Mouse (Mus musculus): ENCODE measurements around the gene Ciapin1. TPM values are rescaled to one million over a fixed set of nuclear protein-coding genes. Genes with fewer than 3 reads are reported as not detected.

The Ciapin1 gene
- total and polyA plus RNA-seq, 2 experiments from 2014 or later = 50.1 to 120 TPM

- no peaks in the 10 kb centered on the region for H3K36me3 ChIP-seq (ENCODE audit: insufficient read depth)
- no peaks in the 10 kb centered on the region for H3K27me3 ChIP-seq (ENCODE audit: insufficient read depth, low read length)
- no peak overlapping the region for H3K4me3 ChIP-seq (ENCODE audit: low read depth, low read length)
- DNase-seq = no peak
- TF ChIP-seq CTCF (IDR thresholded peaks at IDR 0.05; ENCODE audit: low read depth) = no peak
- ATAC-seq = no peak; the same call in 1 of the 2 replicates
- no peak overlapping the region for H3K4me2 ChIP-seq (ENCODE audit: low read depth)
- no peak overlapping the region for H3K9ac ChIP-seq
- H3K9me3 ChIP-seq (ENCODE audit: low read length) = no peaks in the 10 kb centered on the region
- no peak overlapping the region for H3K27ac ChIP-seq (ENCODE audit: low read depth, low read length)
- 69% methylated on average over 7 of the region's 7 CpGs for WGBS
- peaks cover 3% of the 10 kb centered on the region; the same call in 1 of the 2 replicates for H3K4me1 ChIP-seq (ENCODE audit: insufficient read depth)
Measured at GRCm38 (mm10) chr8:94807506-94807905, 30.7 kb downstream of the Ciapin1 start.

- DNase-seq (no peak), ATAC-seq (no peak)
- no peak overlapping the region for H3K27ac ChIP-seq (ENCODE audit: low read depth, low read length)
- TF ChIP-seq CTCF (IDR thresholded peaks at IDR 0.05; ENCODE audit: low read depth) = no peak
- H3K9me3 ChIP-seq (ENCODE audit: low read length) = no peaks in the 10 kb centered on the region
- no peak overlapping the region for H3K4me3 ChIP-seq (ENCODE audit: low read depth, low read length)
- H3K9ac ChIP-seq = no peak overlapping the region
- H3K4me1 ChIP-seq (ENCODE audit: insufficient read depth) = no peaks in the 10 kb centered on the region
- H3K27me3 ChIP-seq (ENCODE audit: insufficient read depth, low read length) = no peaks in the 10 kb centered on the region
- no peaks in the 10 kb centered on the region for H3K36me3 ChIP-seq (ENCODE audit: insufficient read depth)
- 58% methylated on average over 4 of the region's 4 CpGs for WGBS
- no peak overlapping the region for H3K4me2 ChIP-seq (ENCODE audit: low read depth)
Measured at GRCm38 (mm10) chr8:94805811-94806210, 32.3 kb downstream of the Ciapin1 start.

- Histone ChIP-seq H3K4me1 (ENCODE audit: insufficient read depth) (no peaks in the 10 kb centered on the region), H3K9ac (no peak overlapping the region), H3K36me3 (ENCODE audit: insufficient read depth) (no peaks in the 10 kb centered on the region), H3K9me3 (ENCODE audit: low read length) (no peaks in the 10 kb centered on the region), H3K4me3 (ENCODE audit: low read depth, low read length) (no peak overlapping the region), H3K27me3 (ENCODE audit: insufficient read depth, low read length) (no peaks in the 10 kb centered on the region), H3K27ac (ENCODE audit: low read depth, low read length) (no peak overlapping the region), H3K4me2 (ENCODE audit: low read depth) (no peak overlapping the region)
- TF ChIP-seq CTCF (IDR thresholded peaks at IDR 0.05; ENCODE audit: low read depth) = no peak
- 77% methylated on average over 10 of the region's 10 CpGs for WGBS
- ATAC-seq (no peak), DNase-seq (no peak)
Measured at GRCm38 (mm10) chr8:94804546-94805340, 33.4 kb downstream of the Ciapin1 start.

GRCm38 (mm10) chr8:94803551-94803950 lies 34.6 kb downstream of the Ciapin1 start:
- H3K9ac ChIP-seq = no peak overlapping the region
- no peaks in the 10 kb centered on the region for H3K27me3 ChIP-seq (ENCODE audit: insufficient read depth, low read length)
- H3K27ac ChIP-seq (ENCODE audit: low read depth, low read length) = no peak overlapping the region

GRCm38 (mm10) chr8:94802375-94802774 lies 35.8 kb downstream of the Ciapin1 start:
- H3K9me3 ChIP-seq (ENCODE audit: low read length) = no peaks in the 10 kb centered on the region
- H3K4me2 ChIP-seq (ENCODE audit: low read depth) = no peak overlapping the region
- no peaks in the 10 kb centered on the region for H3K4me1 ChIP-seq (ENCODE audit: insufficient read depth)

More at GRCm38 (mm10) chr8:94803551-94803950, 34.6 kb downstream of the Ciapin1 start:
- no peak for DNase-seq
- Histone ChIP-seq H3K4me2 (ENCODE audit: low read depth) (no peak overlapping the region), H3K4me3 (ENCODE audit: low read depth, low read length) (no peak overlapping the region), H3K36me3 (ENCODE audit: insufficient read depth) (no peaks in the 10 kb centered on the region), H3K4me1 (ENCODE audit: insufficient read depth) (no peaks in the 10 kb centered on the region), H3K9me3 (ENCODE audit: low read length) (no peaks in the 10 kb centered on the region)
- WGBS = 79% methylated on average over 6 of the region's 6 CpGs
- no peak for TF ChIP-seq CTCF (IDR thresholded peaks at IDR 0.05; ENCODE audit: low read depth)
- ATAC-seq = no peak

GRCm38 (mm10) chr8:94801293-94802095 lies 36.7 kb downstream of the Ciapin1 start:
- no peaks in the 10 kb centered on the region for H3K9me3 ChIP-seq (ENCODE audit: low read length)
- H3K4me3 ChIP-seq (ENCODE audit: low read depth, low read length) = no peak overlapping the region
- no peaks in the 10 kb centered on the region for H3K36me3 ChIP-seq (ENCODE audit: insufficient read depth)
- DNase-seq (no peak), ATAC-seq (no peak)
- H3K4me2 ChIP-seq (ENCODE audit: low read depth) = no peak overlapping the region
- H3K4me1 ChIP-seq (ENCODE audit: insufficient read depth) = no peaks in the 10 kb centered on the region
- WGBS = 42% methylated on average over 14 of the region's 14 CpGs
- no peaks in the 10 kb centered on the region for H3K27me3 ChIP-seq (ENCODE audit: insufficient read depth, low read length)
- no peak overlapping the region for H3K9ac ChIP-seq
- TF ChIP-seq CTCF (IDR thresholded peaks at IDR 0.05; ENCODE audit: low read depth) = peak; percentile 59
- H3K27ac ChIP-seq (ENCODE audit: low read depth, low read length) = no peak overlapping the region

More at GRCm38 (mm10) chr8:94802375-94802774, 35.8 kb downstream of the Ciapin1 start:
- DNase-seq (no peak), ATAC-seq (no peak)
- no peak overlapping the region for H3K27ac ChIP-seq (ENCODE audit: low read depth, low read length)
- no peaks in the 10 kb centered on the region for H3K27me3 ChIP-seq (ENCODE audit: insufficient read depth, low read length)
- TF ChIP-seq CTCF (IDR thresholded peaks at IDR 0.05; ENCODE audit: low read depth) = no peak
- no peak overlapping the region for H3K9ac ChIP-seq
- 89% methylated on average over 4 of the region's 4 CpGs for WGBS
- H3K4me3 ChIP-seq (ENCODE audit: low read depth, low read length) = no peak overlapping the region
- no peaks in the 10 kb centered on the region for H3K36me3 ChIP-seq (ENCODE audit: insufficient read depth)

Measured in forebrain, postnatal 0 days (tissue).